Mouse (Mus musculus) lung, adult 18-20 months (tissue): Measurements from ENCODE around the gene Psen1.

ENCODE experiments used
- DNase-seq, 2 experiments: peaks; one replicate each; pipeline ENCODE4 v3.0.0; 2022; ENCODE audit warnings: mixed read lengths in 2 of 2

The Psen1 gene

DNA sequence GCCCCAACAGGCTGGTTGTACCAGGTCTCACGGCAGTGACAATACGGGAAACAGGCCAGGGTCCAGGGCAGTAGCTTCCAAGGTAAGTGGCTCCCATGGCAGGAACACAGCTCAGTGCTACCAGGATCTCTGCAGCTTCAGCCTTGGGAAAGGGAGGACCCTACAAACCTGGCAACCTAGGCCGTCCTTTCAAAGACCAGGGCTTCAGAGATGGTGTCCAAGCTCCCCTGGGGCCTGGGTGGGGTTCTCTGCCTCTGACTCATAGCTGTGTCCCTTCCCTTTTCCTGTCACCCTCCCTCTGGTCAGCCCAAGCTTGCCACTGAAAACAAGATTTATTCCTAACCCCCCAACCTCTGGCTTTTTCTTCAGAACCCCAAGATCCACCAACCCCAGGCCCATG lies 92.2 kb downstream of the Psen1 start:
- no peak for DNase-seq

DNA sequence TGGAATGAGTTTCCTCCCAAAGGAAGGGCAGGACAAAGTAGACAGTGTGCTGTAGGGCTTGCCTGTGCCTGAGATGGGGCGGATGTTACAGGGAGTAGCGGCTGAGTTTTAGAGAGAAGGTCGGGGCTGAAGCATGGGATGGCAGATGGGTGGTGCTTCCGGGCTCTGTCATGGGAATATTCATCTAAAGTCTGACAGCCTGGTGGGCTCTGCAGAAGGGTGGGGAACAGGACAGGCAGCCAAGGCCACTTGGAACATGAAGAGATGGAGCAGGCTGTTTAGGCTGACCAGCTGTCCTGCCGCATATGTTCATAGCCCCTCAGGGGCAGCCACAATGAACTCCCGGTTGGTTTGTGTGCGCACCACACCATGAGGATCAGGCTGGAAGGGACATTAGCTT lies 93.3 kb downstream of the Psen1 start:
- DNase-seq, result no peak

- DNase-seq, result no peak
Measured at GRCm38 (mm10) chr12:83781640-83782278, 93.8 kb downstream of the Psen1 start.

- no peak for DNase-seq
Measured at GRCm38 (mm10) chr12:83782669-83783068, 94.7 kb downstream of the Psen1 start.
